Mouse (Mus musculus) stomach, postnatal 0 days (tissue): ENCODE measurements around the gene Snf8.

Experiments used
- CTCF ChIP-seq: IDR thresholded peaks from 2 replicates; pipeline ENCODE4 v1.5.1; 2016; ENCODE audit warnings: antibody characterized with exemption, low read depth, mild to moderate bottlenecking, moderate library complexity
- EP300 ChIP-seq: optimal IDR thresholded peaks from 2 replicates; pipeline ENCODE3; 2016; ENCODE audit warnings: antibody characterized with exemption

DNA sequence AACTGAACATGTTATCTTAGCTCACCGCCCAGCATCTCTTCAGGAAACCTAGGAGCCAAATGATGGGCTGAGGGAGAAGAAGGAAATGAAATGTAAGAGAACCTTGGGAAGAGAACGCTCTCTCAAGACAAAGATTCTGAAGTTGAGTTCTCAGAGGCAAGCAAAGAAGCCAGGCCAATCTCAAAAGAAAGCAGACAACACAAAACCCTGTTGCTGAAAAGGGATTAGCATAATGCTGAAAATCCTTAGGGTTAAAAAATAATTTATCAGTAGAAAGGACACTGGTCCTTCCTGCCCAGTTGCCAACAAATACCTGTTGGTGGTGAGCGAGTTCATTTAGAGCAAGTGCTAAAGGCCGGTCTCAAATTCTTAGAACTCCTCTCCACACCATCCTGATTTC lies 44.3 kb upstream of the Snf8 start:
- TF ChIP-seq CTCF (no peak), EP300 (no peak)
